Mouse (Mus musculus) forebrain, postnatal 0 days (tissue): Measurements from ENCODE around the gene Ttyh2. TPM values are rescaled to one million over a fixed set of nuclear protein-coding genes. Genes with fewer than 3 reads are reported as not detected.
A peak's percentile ranks its signal among the peaks of the same experiment; 100 is the strongest.

Source experiments
- ATAC-seq: fragments of 200-750 bp; cut with Nextera tagmentation; 2 replicates; pipeline ENCODE4 v1.8.0; 2017; ENCODE audit warnings: mild to moderate bottlenecking, moderate library complexity
- DNase-seq: peaks from one replicate; pipeline ENCODE4 v3.0.0-alpha.2; 2015
- H3K27ac ChIP-seq: fragments of 300-500 bp; sonication (generic); 2 replicates; pipeline ENCODE4 v1.5.1; 2014; ENCODE audit warnings: low read depth, mild to moderate bottlenecking, antibody characterized with exemption, low read length, moderate library complexity, mixed read lengths
- H3K27me3 ChIP-seq: fragments of 300-500 bp; sonication (generic); 2 replicates; pipeline ENCODE4 v1.6.1; 2014; ENCODE audit warnings: mild to moderate bottlenecking, low read length, mixed read lengths; ENCODE audit not compliant: insufficient read depth
- H3K36me3 ChIP-seq: fragments of 300-500 bp; sonication (generic); 2 replicates; pipeline ENCODE4 v1.6.1; 2014; ENCODE audit warnings: mild to moderate bottlenecking, moderate library complexity; ENCODE audit not compliant: insufficient read depth
- H3K4me1 ChIP-seq: fragments of 300-500 bp; sonication (generic); 2 replicates; pipeline ENCODE4 v1.6.1; 2014; ENCODE audit warnings: antibody characterized with exemption; ENCODE audit not compliant: insufficient read depth
- H3K4me2 ChIP-seq: fragments of 300-500 bp; sonication (generic); 2 replicates; pipeline ENCODE4 v1.6.1; 2014; ENCODE audit warnings: low read depth, mild to moderate bottlenecking, moderate library complexity
- H3K4me3 ChIP-seq: fragments of 300-500 bp; sonication (generic); 2 replicates; pipeline ENCODE4 v1.5.1; 2014; ENCODE audit warnings: low read depth, low read length, mixed read lengths
- H3K9ac ChIP-seq: fragments of 300-500 bp; sonication (generic); 2 replicates; pipeline ENCODE4 v1.6.1; 2014; ENCODE audit warnings: mild to moderate bottlenecking
- H3K9me3 ChIP-seq: fragments of 300-500 bp; sonication (generic); 2 replicates; pipeline ENCODE4 v1.6.1; 2016; ENCODE audit warnings: low read length
- CTCF ChIP-seq: sonication (generic); IDR thresholded peaks from 2 replicates; pipeline ENCODE4 v1.5.1; 2016; ENCODE audit warnings: antibody characterized with exemption, control low read depth, low read depth
- WGBS: fragments of 180-500 bp; shearing (Covaris S2); extraction: QIAGEN DNeasy Blood & Tissue Kit; methylation state at CpG from one replicate; pipeline ENCODE4 v1.1.7; 2014; 5-methylcytosine and 5-hydroxymethylcytosine counted together
- polyA plus RNA-seq: library from polyadenylated mRNA; unstranded; fragments of >200 nt; fragmentation: Nextera tagmentation; extraction: Ambion mirVana; gene quantifications from 2 replicates; pipeline ENCODE4 v1.2.1, GENCODE M21; 2015
- total RNA-seq: library from RNA; depleted of rRNA; stranded (reverse); fragments of >200 nt; gene quantifications from 2 replicates; pipeline ENCODE4 v1.2.3, GENCODE M21; 2014

Ttyh2 gene
- total and polyA plus RNA-seq, 2 experiments from 2014 or later = 26.4 to 29.9 TPM

DNA sequence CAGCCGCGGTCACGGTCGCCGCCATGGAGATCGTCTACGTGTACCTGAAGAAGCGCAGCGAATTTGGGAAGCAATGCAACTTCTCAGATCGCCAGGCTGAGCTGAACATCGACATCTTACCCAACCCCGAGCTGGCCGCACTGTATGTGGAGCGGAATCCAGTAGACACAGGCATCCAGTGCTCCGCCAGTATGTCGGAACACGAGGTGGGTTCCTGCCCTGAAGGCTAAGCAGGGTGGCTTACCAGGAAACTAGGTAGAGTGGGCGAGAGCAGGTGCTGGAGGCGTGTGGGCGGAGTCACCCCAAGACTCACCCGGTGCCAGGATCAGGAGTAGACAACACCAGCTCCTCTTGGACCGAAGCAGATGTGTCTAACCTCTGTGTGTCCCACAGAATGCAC is 57.7 kb downstream of the Ttyh2 start:
- 85% methylated on average over 22 of the region's 22 CpGs for WGBS

DNA sequence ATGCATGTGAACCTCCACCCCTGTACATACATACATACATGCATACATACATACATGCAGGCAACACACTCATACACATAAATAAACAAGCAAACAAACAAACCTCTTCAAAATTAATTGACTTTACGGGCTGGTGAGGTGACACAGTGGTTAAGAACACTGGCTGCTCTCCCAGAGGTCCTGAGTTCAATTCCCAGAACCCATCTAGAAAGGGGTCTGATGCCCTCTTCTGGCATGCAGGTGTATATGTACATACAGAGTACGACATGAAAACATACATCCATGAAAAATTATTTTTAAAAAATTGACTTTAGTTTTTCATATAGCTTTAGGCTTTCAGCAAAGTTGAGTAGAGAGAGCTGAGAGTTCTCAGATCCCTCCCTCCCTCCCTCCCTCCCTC is 60.9 kb downstream of the Ttyh2 start:
- Histone ChIP-seq H3K27me3 (no peaks in the 10 kb centered on the region), H3K4me2 (no peak overlapping the region), H3K9me3 (no peaks in the 10 kb centered on the region), H3K36me3 (no peaks in the 10 kb centered on the region), H3K4me3 (no peak overlapping the region), H3K27ac (no peak overlapping the region), H3K4me1 (no peaks in the 10 kb centered on the region), H3K9ac (no peak overlapping the region)
- 75% methylated on average over 2 of the region's 2 CpGs for WGBS
- TF ChIP-seq CTCF = no peak
- DNase-seq (no peak), ATAC-seq (no peak)

More for the DNA sequence above, 57.7 kb downstream of the Ttyh2 start:
- H3K4me1 ChIP-seq = no peaks in the 10 kb centered on the region; the same call in none of the 2 replicates
- no peak for ATAC-seq
- no peaks in the 10 kb centered on the region for H3K9me3 ChIP-seq
- no peaks in the 10 kb centered on the region for H3K27me3 ChIP-seq
- no peak overlapping the region for H3K4me2 ChIP-seq
- H3K4me3 ChIP-seq = no peak overlapping the region
- no peak for DNase-seq
- TF ChIP-seq CTCF = no peak
- no peak overlapping the region for H3K9ac ChIP-seq
- no peak overlapping the region for H3K27ac ChIP-seq
- H3K36me3 ChIP-seq = no peaks in the 10 kb centered on the region

DNA sequence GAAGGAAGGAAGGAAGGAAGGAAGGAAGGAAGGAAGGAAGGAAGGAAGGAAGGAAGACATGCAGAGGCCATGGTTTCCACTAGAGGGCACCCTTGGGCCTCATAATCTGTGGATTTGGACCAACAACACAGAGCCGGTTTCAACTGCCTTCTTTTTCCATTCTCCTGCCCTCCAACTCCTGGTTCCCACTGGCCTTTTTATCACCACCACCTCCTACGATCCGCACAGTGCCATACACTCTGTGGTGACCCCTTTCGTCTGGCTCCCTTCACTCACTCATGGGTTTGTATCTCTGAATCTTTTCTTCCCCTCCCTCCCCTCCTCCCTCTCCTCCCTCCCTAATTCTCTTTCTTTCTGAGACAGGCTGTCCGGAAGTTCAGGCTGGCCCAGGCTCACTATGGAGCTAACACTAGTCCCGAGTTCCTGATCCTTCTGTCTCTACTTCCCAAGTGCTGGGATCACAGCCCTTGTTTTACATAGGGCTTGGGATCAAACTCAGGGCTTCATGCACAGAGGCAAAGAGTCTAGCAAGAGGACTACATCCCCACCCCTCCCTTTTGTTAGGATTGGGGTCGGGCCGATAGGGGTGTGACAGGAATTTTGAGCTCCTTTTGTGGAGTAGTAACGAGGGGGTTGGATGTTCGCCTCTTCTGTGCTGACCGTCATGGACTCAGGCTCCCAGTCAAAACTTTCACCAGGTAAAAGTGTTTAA is 61.8 kb downstream of the Ttyh2 start:
- DNase-seq (peak; percentile 77), ATAC-seq (peak; percentile 67)
- peak; percentile 80 for TF ChIP-seq CTCF
- Histone ChIP-seq H3K4me2 (peak overlapping the region; percentile 25; the same call in 1 of the 2 replicates), H3K27me3 (no peaks in the 10 kb centered on the region), H3K9me3 (no peaks in the 10 kb centered on the region), H3K36me3 (no peaks in the 10 kb centered on the region), H3K4me1 (no peaks in the 10 kb centered on the region), H3K4me3 (no peak overlapping the region), H3K9ac (peak overlapping the region; percentile 39), H3K27ac (peak overlapping the region; percentile 60)
- WGBS = 18% methylated on average over 11 of the region's 11 CpGs

DNA sequence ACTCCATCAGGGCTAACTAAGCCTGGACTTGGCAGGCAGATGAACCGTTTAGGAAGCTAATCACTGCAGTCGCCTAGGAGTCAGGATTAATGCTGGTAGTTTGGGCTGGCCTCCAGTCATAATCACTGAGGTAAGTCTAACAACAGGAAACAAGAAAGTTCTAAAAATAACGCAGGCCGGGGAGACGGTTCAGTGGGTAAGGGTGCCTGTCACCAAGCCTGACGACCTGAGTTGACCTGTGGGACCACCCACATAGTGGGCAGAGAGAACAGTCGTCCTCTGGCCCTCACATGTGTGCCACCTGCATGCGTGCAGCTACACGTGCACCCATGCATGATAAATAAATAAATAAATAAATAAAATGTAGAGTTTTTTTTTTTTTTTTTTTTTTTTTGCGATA is 65.4 kb downstream of the Ttyh2 start:
- H3K4me2 ChIP-seq = no peak overlapping the region
- TF ChIP-seq CTCF = no peak
- no peak for DNase-seq
- no peak overlapping the region for H3K27ac ChIP-seq
- H3K36me3 ChIP-seq = no peaks in the 10 kb centered on the region
- 43% methylated on average over 10 of the region's 10 CpGs for WGBS
- no peaks in the 10 kb centered on the region for H3K4me1 ChIP-seq
- no peak overlapping the region for H3K9ac ChIP-seq
- H3K27me3 ChIP-seq = no peaks in the 10 kb centered on the region
- H3K4me3 ChIP-seq = no peak overlapping the region
- no peaks in the 10 kb centered on the region for H3K9me3 ChIP-seq
- no peak for ATAC-seq

DNA sequence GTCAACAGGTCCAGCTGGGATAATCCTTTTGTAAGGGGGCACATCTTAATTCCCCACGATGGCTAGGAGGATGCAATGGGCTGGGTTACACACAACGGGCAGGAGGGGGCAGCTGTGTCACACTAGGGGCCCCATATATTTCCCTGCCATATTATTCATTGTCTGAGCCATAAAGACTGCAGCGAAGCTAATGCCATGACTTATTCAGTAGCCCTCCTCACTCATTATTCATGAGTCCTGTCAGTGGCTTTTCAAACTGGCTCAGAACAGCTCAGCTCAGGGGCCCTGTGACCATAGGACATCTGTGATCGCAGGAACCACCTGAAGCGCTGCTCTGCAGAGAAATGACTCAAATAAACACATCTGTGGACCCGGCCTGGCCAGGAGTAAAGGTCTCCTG is 66.2 kb downstream of the Ttyh2 start:
- Histone ChIP-seq H3K9me3 (no peaks in the 10 kb centered on the region), H3K4me3 (no peak overlapping the region), H3K4me1 (no peaks in the 10 kb centered on the region), H3K4me2 (no peak overlapping the region), H3K27ac (no peak overlapping the region), H3K9ac (no peak overlapping the region), H3K27me3 (no peaks in the 10 kb centered on the region), H3K36me3 (no peaks in the 10 kb centered on the region)
- no peak for ATAC-seq
- TF ChIP-seq CTCF = no peak
- no peak for DNase-seq
- 22% methylated on average over 6 of the region's 6 CpGs for WGBS

DNA sequence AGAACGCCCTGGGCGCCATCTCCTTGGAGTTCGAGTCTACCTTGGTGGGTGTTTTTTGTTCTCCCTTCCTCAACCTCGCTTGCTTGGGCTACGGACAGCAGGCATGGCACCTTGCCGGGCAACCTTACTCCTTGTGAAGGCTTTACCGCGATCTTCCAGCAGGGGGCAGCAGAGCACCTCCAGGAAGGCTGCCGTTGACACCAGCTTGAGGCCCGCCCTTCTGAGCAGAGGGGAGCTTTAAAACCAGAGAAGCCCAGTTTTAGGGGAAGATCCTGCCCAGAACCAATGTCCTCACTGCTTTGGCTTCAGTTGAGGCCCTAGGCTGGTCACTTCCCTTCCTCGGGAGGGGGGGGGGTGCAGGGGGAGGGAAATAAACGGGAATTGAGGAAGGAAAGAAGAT is 69.9 kb downstream of the Ttyh2 start:
- peak overlapping the region; percentile 0; the same call in 1 of the 2 replicates for H3K4me3 ChIP-seq
- no peak overlapping the region for H3K27ac ChIP-seq
- H3K9me3 ChIP-seq = no peaks in the 10 kb centered on the region
- ATAC-seq (peak; percentile 77), DNase-seq (peak; percentile 94)
- H3K9ac ChIP-seq = 0 out of 2 replicates have a peak overlapping the region, but pooled peaks have one; percentile 22
- H3K4me2 ChIP-seq = peak overlapping the region; percentile 42
- no peaks in the 10 kb centered on the region for H3K27me3 ChIP-seq
- 1% methylated on average over 12 of the region's 12 CpGs for WGBS
- H3K36me3 ChIP-seq = no peaks in the 10 kb centered on the region
- peak; percentile 99 for TF ChIP-seq CTCF
- no peaks in the 10 kb centered on the region for H3K4me1 ChIP-seq

DNA sequence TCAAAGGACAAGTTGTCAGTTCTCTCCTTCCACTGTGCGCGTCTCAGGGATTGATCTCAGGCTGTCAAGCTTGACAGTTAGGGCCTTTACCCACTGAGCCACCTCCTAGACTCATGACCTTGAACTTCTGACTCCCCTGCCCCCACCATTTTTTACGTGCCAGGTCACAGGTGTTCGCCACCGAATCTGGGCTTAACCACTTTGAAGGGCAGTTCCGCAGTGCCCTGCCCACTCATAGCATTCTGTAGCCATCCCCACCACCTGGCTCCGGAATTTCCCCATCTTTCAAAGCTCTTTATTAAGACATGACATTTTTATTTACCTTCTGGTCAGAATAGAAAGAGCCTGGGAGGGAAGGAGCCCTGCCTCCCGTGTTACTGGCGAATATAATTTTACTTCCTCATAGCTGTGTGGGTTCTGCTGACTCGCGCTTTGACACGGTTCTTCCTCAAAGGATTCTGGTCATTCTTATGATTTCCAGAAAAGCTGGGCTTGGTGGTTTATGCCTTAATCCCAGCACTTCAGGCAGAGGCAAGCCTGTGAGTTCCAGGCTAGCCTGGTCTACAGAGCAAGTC is 72.4 kb downstream of the Ttyh2 start:
- WGBS = 85% methylated on average over 12 of the region's 12 CpGs
- H3K4me3 ChIP-seq = no peak overlapping the region
- H3K4me1 ChIP-seq = no peaks in the 10 kb centered on the region
- H3K36me3 ChIP-seq = no peaks in the 10 kb centered on the region
- no peak for TF ChIP-seq CTCF
- no peak for DNase-seq
- no peak for ATAC-seq
- no peak overlapping the region for H3K9ac ChIP-seq
- no peak overlapping the region for H3K4me2 ChIP-seq
- no peaks in the 10 kb centered on the region for H3K27me3 ChIP-seq
- H3K27ac ChIP-seq = no peak overlapping the region
- no peaks in the 10 kb centered on the region for H3K9me3 ChIP-seq
